Mouse (Mus musculus): ENCODE results near the gene Cct5.

The Cct5 gene

GRCm38 (mm10) chr15:31562847-31563246 lies 38.8 kb downstream of the Cct5 start:
- no peak for DNase-seq

DNA sequence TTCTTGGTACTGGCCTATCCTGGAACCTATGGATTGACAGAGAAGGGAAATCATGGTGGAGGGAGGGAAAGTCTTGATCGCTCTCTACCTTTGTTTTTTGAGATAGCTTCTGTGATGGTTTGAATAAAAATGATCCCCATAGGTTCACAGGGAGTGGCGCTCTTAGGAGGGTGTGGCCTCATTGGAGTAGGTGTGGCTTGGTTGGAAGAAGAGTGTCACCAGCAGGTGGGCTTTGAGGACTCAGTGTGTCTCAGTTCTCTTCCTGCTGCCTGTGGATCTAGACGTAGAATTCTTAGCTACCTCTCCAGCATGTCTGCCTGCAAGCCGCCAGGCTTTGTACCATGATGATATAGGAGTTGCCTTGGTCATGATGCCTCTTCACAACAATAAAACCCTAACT lies 39.6 kb downstream of the Cct5 start:
- no peak for DNase-seq

DNA sequence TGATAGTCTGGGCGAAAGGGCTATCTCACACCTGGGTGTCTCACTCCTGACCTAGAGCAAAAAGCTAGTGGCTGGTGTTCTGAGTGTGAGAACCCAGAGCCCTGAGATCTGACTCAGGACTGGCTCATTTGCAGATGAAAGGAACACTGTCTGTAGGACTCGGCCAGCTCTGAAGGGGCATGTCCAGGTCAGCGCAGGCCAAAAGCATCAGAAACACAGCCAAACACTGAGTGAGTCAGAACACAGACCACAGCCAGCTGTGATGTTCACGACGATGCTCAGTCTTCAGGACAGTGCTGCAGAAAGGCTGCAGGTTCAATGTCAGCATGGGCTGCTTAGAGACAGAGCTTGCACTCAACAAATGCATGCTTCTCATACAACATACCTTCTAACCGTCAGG lies 40.2 kb downstream of the Cct5 start:
- DNase-seq = no peak

GRCm38 (mm10) chr15:31554855-31555254 lies 46.7 kb downstream of the Cct5 start:
- DNase-seq = no peak

DNA sequence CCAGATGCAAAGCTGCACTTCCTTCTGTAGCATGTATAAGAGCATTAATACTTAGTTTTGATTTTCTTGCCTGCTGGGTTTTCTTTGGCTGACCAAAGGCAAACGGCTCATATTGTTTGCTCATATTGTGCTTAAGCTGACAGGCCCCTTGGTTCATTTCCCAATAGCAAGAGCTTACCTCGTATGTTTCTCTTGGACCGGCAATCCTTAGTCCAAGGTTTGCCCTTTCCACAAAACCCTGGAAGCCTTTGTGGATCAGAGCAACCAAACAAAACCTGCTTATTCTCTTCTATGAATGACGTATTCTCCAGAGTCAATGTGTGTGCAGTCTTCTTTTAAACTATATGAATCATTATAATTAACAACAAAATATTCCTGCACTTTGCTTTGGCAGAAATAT lies 51.2 kb downstream of the Cct5 start:
- no peak for DNase-seq

DNA sequence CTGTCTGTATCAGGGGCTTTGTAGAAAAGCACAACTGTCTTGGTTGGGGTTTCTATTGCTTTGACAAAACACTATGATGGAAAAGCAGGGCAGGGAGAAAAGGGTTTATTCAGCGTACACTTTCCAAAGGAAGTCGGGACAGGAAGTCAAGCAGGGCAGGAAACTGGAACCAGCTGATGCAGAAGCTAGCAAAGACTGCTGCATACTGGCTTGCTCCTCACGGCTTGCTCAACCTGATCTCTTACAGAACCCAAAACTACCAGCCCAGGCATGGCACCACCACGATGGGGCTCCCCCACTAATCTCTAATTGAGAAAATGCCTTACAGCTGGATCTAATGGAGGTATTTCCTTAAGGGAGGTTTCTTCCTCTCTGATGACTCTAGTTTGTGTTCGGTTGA lies 54.2 kb downstream of the Cct5 start:
- DNase-seq = no peak

GRCm38 (mm10) chr15:31546291-31546690 lies 55.3 kb downstream of the Cct5 start:
- DNase-seq = no peak

- DNase-seq = no peak
Observed at GRCm38 (mm10) chr15:31545058-31545457, 56.5 kb downstream of the Cct5 start.

- no peak for DNase-seq
Observed at GRCm38 (mm10) chr15:31543246-31543645, 58.4 kb downstream of the Cct5 start.

- DNase-seq = no peak
Observed at GRCm38 (mm10) chr15:31542013-31542958, 59.3 kb downstream of the Cct5 start.

All from cerebellum, adult 8-10 months (tissue).